Mouse (Mus musculus) E14TG2a.4 (cell line): Measurements from ENCODE around the gene Ccna2.

ENCODE experiments used
- CTCF ChIP-seq: conservative IDR thresholded peaks from 2 replicates; pipeline ENCODE4 v1.5.1; 2014; ENCODE audit warnings: low read length
- POU5F1 ChIP-seq: IDR thresholded peaks from 2 replicates; pipeline ENCODE4 v1.6.1; 2014; ENCODE audit warnings: low read length, borderline replicate concordance

- TF ChIP-seq CTCF, result no peak
- TF ChIP-seq POU5F1, result no peak
Measured at GRCm38 (mm10) chr3:36521073-36522060, 50.6 kb downstream of the Ccna2 start, which contains the start of gene Gm11549.
